Mouse (Mus musculus) cerebellum, adult 2 months (tissue): ENCODE results near the gene Pde7b. TPM values are rescaled to one million over a fixed set of nuclear protein-coding genes. Genes with fewer than 3 reads are reported as not detected.
"Not testable (repeated sequence)": the region's sequence is repeated elsewhere in the genome, so short reads cannot be mapped to it uniquely, and the experiment has no call there.

ENCODE experiments used
- DNase-seq, 2 experiments: peaks; one replicate each; pipeline ENCODE4 v3.0.0; 2021
- H3K27ac ChIP-seq: fragments of 200-500 bp; 2 replicates; pipeline ENCODE4 v1.5.1; 2012; ENCODE audit warnings: low read length, control low read depth, inconsistent platforms; ENCODE audit not compliant: insufficient read depth
- H3K27me3 ChIP-seq: fragments of 200-500 bp; 2 replicates; pipeline ENCODE4 v1.6.1; 2012; ENCODE audit warnings: inconsistent platforms, mild to moderate bottlenecking, low read length, moderate library complexity; ENCODE audit not compliant: control insufficient read depth, insufficient read depth
- H3K4me1 ChIP-seq: fragments of 200-500 bp; 2 replicates; pipeline ENCODE4 v1.6.1; 2011; ENCODE audit warnings: low read length; ENCODE audit not compliant: control insufficient read depth, insufficient read depth
- H3K4me3 ChIP-seq: fragments of 200-500 bp; replicated peaks from 2 replicates; pipeline ENCODE3; 2011; ENCODE audit warnings: mild to moderate bottlenecking, low read depth, low read length, control low read depth; ENCODE audit not compliant: insufficient read depth
- CTCF ChIP-seq: fragments of 200-500 bp; IDR thresholded peaks from 2 replicates; pipeline ENCODE4 v1.5.1; 2011; ENCODE audit warnings: low read depth, mild to moderate bottlenecking, control low read depth, low read length, moderate library complexity, borderline replicate concordance; ENCODE audit not compliant: insufficient read depth
- POLR2A ChIP-seq: fragments of 200-500 bp; IDR thresholded peaks from 2 replicates; pipeline ENCODE4 v1.6.1; 2011; ENCODE audit warnings: low read length, control low read depth, borderline replicate concordance; ENCODE audit not compliant: insufficient read depth
- WGBS: fragments of 180-500 bp; shearing (Covaris S2); methylation state at CpG from one replicate; pipeline ENCODE4 v1.1.7; 2018; 5-methylcytosine and 5-hydroxymethylcytosine counted together
- polyA plus RNA-seq: library from polyadenylated mRNA; depleted of rRNA; stranded (reverse); fragments of >200 nt; gene quantifications from 2 replicates; pipeline ENCODE4 v1.2.3, GENCODE M21; 2012

Pde7b gene
- polyA plus RNA-seq, 1 experiment, result 8.5 TPM

GRCm38 (mm10) chr10:20528544-20529411 lies 196.1 kb downstream of the Pde7b start:
- H3K27ac ChIP-seq, result no peak overlapping the region

DNA sequence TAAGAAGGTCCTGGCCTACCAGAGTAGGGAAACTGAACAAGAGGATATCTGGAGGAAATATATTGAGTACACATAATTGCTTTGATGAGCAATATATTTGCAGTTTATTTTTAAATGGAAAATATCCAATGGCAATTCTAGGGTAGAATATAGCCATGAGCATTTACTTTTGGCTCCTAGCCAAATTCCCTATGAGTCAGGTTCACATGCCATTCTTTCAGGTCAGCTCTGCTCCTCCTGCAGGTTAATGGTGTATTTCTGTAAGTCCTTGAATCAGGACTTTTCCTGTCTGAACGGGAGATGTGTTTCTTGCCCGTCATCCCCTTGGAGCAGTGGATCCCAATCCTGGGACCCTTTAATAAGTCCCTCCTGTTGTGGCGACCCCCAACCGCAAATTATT lies 197.1 kb downstream of the Pde7b start:
- no peak for DNase-seq
- TF ChIP-seq POLR2A (no peak), CTCF (no peak)
- Histone ChIP-seq H3K27ac (no peak overlapping the region), H3K4me3 (no peak overlapping the region), H3K27me3 (no peaks in the 10 kb centered on the region), H3K4me1 (no peaks in the 10 kb centered on the region)
- WGBS, result 84% methylated on average over 4 of the region's 4 CpGs

More at GRCm38 (mm10) chr10:20528544-20529411, 196.1 kb downstream of the Pde7b start:
- 37% methylated on average over 20 of the region's 20 CpGs for WGBS
- no peaks in the 10 kb centered on the region for H3K4me1 ChIP-seq
- DNase-seq, result no peak
- H3K4me3 ChIP-seq, result no peak overlapping the region
- H3K27me3 ChIP-seq, result no peaks in the 10 kb centered on the region
- TF ChIP-seq CTCF (no peak), POLR2A (no peak)

DNA sequence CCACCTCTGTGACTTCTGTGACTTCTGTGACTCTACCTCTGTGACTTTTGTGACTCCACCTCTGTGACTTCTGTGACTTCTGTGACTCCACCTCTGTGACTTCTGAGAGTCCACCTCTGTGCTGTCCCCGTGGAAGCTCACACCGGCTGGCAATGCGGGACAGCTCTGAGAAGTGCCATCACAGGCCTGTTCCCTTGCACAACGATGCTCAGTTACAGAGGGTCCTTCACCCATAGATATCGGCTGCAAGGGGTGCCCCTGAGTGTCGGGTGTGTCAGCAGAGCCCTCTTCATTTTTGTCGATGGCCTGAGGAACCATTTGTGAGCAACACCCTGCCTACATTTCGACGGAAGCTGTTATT lies 206.4 kb downstream of the Pde7b start:
- Histone ChIP-seq H3K27me3 (no peaks in the 10 kb centered on the region), H3K27ac (no peak overlapping the region), H3K4me3 (no peak overlapping the region), H3K4me1 (no peaks in the 10 kb centered on the region)
- no peak for TF ChIP-seq POLR2A
- WGBS, result 90% methylated on average over 9 of the region's 9 CpGs
- no peak for DNase-seq

DNA sequence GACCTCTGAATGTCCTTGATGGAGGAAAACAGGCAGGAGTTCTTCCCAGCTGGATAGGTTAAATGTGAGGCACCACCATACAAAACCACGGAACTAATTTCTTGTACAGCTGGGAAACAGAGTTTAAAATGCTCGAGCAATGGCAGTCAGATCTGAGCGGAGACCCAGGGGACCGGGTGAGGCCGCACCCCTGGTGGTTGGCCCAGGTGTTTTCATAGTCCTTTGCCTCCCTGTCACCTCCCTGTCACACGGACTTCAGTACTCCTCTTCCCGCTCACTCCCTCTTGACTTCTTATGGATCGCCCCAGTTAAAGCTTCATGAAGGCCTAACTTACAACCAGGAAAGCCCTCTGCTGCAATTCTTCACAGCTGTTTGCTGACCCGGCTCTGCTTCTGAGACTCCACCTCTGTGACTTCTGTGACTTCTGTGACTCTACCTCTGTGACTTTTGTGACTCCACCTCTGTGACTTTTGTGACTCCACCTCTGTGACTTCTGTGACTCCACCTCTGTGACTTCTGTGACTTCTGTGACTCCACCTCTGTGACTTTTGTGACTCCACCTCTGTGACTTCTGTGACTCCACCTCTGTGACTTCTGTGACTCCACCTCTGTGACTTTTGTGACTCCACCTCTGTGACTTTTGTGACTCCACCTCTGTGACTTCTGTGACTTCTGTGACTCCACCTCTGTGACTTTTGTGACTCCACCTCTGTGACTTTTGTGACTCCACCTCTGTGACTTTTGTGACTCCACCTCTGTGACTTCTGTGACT lies 206.9 kb downstream of the Pde7b start:
- 74% methylated on average over 9 of the region's 9 CpGs for WGBS
- H3K4me1 ChIP-seq, H3K27ac ChIP-seq, H3K27me3 ChIP-seq, DNase-seq, H3K4me3 ChIP-seq: not testable (repeated sequence)

DNA sequence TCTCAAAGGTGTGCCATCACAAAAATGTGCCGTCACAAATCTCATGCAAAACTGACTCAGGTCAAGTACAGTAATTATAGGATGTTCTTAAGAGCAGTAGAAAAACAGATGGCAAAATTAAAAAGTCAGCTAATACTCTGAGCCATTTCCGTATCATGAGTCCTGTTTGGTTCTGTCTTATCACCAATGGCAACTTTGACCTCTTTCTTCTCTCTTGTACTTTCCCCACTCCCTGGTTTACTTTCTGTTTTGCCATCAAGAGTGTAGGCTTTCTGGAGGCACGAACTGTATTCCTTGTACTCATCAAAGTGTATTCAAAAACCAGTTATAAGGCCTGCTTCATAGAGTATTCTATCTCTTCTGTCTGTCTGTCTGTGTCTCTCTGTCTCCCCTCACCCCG lies 211.0 kb downstream of the Pde7b start:
- 79% methylated on average over 4 of the region's 4 CpGs for WGBS
- TF ChIP-seq POLR2A (no peak), CTCF (no peak)
- Histone ChIP-seq H3K27me3 (no peaks in the 10 kb centered on the region), H3K4me3 (no peak overlapping the region), H3K4me1 (no peaks in the 10 kb centered on the region), H3K27ac (no peak overlapping the region)
- DNase-seq, result no peak

- H3K27ac ChIP-seq, result no peak overlapping the region
- no peaks in the 10 kb centered on the region for H3K4me1 ChIP-seq
- no peak for DNase-seq
- H3K4me3 ChIP-seq, result no peak overlapping the region
- no peaks in the 10 kb centered on the region for H3K27me3 ChIP-seq
- TF ChIP-seq POLR2A (no peak), CTCF (no peak)
- 76% methylated on average over 5 of the region's 5 CpGs for WGBS
Measured at GRCm38 (mm10) chr10:20513461-20513860, 211.4 kb downstream of the Pde7b start.

DNA sequence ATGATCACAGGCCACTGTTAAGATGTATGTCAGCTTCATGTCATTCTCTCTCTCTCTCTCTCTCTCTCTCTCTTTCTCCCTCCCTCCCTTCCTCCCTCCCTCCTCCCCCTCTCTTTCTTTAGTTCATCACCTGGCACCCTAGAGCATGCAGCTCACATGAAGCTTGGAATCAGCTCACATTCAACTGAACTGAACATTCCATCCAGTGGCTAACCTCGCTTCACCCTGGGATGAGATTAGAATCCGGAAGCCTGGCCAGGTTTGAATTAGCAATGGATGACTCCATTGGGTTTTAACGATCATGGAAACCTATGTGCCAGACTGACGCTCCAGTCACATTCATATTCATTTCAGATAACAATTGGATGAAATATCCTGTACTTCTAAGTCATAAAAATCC lies 215.1 kb downstream of the Pde7b start:
- no peak overlapping the region for H3K27ac ChIP-seq
- no peaks in the 10 kb centered on the region for H3K4me1 ChIP-seq
- no peak overlapping the region for H3K4me3 ChIP-seq
- DNase-seq, result no peak
- no peaks in the 10 kb centered on the region for H3K27me3 ChIP-seq
- TF ChIP-seq POLR2A, result no peak
- no peak for TF ChIP-seq CTCF
- WGBS, result 76% methylated on average over 4 of the region's 4 CpGs

DNA sequence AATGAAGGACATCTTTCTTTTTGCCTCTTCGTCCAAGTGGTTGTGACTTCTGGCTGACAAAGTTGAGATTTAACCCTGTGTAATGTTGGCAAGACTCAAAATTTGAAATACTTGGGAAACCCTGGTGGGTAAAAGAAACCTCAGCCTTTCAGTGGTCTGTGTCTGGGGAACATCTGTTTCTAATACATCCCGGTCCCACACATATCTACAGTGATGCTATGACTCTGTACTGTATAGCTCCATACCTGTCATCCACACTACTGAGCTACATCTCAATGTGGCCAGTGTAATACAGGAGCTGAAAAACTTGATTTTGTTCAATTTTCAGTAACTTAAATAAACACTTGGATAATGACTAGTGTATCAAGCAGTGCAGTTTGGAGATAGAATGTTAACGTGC lies 216.4 kb downstream of the Pde7b start:
- no peaks in the 10 kb centered on the region for H3K4me1 ChIP-seq
- no peak overlapping the region for H3K27ac ChIP-seq
- no peaks in the 10 kb centered on the region for H3K27me3 ChIP-seq
- no peak for TF ChIP-seq POLR2A
- TF ChIP-seq CTCF, result no peak
- DNase-seq, result no peak
- no peak overlapping the region for H3K4me3 ChIP-seq
- WGBS, result 84% methylated on average over 3 of the region's 3 CpGs
